Mouse (Mus musculus) spleen, adult 18-20 months (tissue): ENCODE data around the gene Phf1.
"Not testable (repeated sequence)": the region's sequence is repeated elsewhere in the genome, so short reads cannot be mapped to it uniquely, and the experiment has no call there.

Experiments used
- DNase-seq, 2 experiments: peaks; one replicate each; pipeline ENCODE4 v3.0.0; 2022; ENCODE audit warnings: mixed read lengths in 2 of 2

The Phf1 gene

DNA sequence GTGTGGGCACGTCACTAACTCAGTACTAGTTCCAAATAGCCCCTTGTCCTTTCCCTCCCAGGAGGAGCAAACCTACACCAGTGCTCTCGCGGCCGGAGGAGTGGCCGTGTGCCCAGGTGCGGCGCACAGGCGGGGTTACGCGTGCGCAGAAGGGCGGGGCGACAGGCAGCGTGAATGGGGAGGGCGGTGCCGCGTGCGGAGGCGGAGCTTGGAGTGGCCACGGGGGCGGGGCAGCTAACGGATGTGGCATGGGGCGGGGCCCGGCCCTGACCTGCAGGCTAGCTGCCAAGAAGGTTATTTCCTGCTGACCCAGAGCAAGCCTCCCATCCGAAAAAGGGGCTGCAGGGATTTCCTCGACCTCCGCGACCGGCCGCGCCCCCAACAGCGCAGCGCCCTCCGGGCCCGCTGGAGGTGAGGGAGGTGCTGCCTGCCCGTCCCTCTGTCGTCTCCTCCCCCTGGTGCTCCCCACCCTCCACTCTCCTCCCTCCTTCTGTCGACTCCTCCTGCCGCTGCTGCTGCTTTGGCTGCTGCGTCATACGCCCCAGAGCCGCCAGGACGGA, at the start of gene Phf1:
Gene Phf1 (plus strand): TSS at position 214 of the 560 bp plus-strand sequence.
- DNase-seq = peak; percentile 98 to 100

GRCm38 (mm10) chr17:26883585-26883984, 49.3 kb upstream of the Phf1 start:
- no peak for DNase-seq

DNA sequence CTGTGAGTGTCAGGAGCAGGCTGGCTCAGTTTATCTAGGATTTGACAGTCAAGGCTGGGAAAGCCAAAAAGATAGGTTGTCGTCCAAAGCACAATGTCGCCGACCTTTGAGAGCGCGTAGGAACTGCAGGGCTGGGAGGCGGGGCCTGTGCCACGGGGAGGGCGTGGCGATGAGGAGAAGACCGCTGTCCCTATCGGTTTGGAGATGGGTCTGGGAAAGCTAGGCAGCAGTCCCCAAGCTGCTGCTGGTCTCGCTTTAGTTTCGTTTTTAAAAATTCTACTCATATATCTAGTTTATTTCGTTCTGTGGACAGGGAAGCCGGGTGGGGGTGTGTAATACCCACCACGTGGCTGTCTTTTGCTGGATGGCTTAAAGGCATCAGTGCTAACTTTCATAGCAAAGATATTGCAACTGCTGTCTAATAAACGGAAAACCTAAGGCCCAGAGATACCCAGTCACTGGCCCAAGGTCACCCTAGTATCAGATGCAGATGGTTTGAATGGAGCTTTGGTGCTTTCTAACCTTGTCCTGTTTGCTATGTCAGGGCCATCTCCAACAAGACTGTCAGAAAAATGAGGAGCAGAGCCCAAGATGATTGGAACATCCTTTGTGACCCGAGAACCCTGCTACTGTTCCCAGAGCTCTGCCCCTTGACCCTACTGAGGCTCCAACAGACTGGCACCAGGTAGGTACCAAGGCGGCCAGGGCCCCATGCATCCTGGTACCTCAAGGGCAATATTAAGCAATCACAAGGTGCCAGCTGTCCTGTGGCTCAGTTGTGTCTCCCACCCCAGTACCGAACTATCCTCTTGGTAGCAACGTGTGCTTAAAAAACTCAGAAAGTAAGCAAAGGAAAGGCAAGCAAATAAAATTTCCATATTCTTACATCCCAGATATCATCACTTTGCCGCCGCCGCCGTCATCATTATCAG, 47.6 kb upstream of the Phf1 start:
- peak; percentile 68 to 86 for DNase-seq

DNA sequence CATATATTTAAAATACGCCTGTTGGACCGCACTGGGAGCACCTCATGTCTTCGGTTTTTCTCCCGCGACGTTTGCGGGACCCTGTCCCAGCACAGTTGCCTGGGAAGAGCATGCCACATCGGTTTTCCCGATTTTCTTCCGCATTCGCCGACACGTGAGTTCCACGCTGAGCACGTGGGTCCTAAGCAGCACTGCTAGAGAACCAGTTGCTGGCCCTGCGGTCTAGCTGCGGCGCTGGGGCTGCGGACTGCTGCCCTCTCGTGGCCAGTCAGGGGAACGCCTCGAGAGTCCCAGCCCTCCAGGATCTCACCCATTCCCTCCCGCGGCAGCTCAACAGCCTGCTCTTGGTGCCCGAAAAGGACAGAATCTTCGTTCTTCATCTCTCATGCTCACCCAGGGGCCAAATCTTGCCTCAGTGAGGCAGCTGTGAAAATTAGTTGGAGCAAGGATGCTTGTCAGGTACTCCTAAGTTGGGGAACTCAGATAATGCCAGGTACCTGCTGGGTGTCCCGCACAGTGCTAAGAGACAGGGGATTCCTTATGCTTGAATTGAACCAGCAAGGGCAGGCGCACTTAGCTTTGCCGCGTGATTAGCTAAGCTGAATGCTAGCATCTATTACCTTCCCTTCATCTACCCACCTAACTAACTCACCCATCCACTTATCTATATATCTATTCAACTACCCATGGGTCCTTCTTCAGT, 46.7 kb upstream of the Phf1 start:
- DNase-seq = peak; percentile 67 to 80

GRCm38 (mm10) chr17:26887926-26888325, 44.9 kb upstream of the Phf1 start:
- no peak for DNase-seq

DNA sequence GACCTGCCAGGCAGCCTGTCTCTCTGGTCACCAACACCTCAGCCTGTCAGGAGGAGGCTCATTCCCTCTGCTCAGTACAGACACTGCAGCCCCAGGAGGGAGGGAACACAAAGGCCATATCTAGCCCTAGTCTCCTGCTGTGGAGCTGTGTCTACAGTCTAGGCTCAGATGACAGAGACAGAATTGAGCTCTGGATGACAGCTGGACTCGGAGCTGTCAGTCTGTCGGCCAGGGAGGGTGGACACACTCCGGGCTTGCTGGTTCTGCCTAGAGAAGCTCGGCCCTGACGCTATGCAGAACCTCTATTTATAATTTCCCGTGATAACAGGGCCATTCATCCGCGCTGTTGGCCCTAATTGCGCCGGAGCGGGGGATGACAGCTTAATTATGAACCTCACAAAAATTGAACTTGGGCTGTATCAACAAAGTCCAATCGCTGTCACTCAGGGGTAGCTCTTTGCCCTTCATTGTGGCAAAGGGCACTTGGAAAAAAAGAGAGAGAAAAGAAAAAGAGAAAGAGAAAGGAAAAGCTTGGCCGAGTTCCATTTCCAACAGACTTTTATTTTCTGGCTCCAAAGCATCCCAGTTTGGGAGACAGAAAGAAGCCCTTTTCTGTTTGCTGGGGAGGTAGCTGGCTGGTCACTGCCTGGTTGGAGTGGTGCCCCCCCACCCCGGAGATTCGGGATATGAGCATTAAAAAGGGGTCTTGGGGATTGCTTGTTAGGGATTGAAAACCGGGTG, 40.0 kb upstream of the Phf1 start:
- no peak for DNase-seq

DNA sequence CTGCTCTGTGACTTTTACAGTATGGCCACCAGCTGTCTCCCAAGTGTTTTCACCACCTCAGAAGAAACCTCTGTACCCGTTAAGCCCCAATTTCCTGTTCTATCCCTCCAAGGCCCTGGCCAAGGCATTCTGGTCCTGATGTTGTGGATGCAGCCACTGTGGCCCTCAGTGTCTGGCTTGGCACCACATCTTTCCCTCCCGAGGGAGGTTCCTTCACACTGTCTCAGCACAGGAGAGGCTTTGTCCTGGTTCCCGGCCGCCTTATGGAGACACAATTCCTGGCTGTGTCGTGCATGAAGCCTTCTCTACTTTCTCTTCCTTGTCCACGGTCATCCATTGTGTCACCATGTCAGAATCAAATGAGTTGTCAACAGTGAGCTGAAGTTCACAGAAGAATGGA, 39.4 kb upstream of the Phf1 start:
- no peak for DNase-seq

- no peak for DNase-seq
These were observed 38.5 kb upstream of the Phf1 start for GRCm38 (mm10) chr17:26894342-26894741.

- peak; percentile 40 to 71 for DNase-seq
These were observed 37.3 kb upstream of the Phf1 start for GRCm38 (mm10) chr17:26895578-26895977.

GRCm38 (mm10) chr17:26900916-26901315, 31.9 kb upstream of the Phf1 start:
- no peak for DNase-seq

DNA sequence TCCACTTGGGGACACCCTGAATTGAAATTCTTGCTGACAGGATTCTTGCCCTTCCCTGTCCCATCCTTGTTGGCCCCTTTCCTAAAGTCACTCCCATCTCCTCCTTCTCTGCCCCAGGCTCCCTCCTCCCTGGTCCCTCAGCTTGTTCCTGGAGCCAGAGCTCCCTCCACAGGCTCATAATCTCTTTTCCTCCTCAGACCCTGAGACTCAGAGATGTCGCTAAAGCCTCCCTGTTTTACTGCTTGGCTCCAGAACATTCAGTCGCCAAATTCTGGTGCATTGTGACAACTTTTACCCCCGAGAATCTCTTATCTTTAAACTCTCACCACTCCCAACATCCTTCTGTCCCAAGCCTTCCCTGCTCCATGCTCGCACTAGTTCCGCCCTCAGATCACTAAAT, 28.5 kb upstream of the Phf1 start:
- DNase-seq = no peak

DNA sequence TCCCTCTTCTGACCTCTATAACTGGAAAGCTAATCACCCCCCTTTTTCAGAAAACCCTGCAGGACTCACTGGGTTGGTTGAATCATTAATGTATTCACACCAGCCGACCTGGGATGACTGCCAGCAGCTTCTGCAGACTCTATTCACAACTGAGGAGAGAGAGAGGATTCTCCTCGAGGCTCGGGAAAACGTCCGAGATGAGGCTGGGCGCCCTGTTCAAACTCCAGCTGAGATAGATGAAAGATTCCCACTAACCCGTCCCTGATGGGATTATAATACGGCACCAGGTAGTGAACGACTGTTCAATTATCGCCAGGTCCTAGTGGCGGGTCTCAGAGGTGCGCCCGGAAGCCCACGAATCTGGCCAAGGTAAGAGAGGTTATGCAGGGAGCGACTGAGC, 25.3 kb upstream of the Phf1 start:
- DNase-seq = not testable (repeated sequence)

DNA sequence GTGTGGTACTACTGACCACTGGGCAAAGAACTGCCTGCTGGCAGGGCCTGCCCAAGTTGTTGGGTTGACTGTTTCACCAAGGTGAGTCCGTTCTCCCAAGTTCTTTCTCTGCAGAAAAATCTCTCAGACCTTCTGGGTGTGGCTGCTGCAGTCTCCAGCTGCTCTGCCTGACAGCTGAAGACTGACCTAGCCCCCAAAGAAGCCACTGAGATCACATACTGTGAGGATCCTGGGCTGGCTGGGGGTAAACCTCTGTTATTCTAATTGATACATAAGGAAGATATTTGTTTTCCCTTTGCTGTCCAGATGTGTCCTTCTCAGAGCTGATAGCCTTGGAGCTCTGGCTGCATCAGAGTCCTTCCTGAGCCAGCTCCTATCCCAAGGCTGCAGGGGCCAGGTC, 17.6 kb upstream of the Phf1 start:
- no peak for DNase-seq

- peak; percentile 97 for DNase-seq
These were observed 16.0 kb upstream of the Phf1 start, which contains the start of gene Kifc5b for GRCm38 (mm10) chr17:26916711-26917482. TSS of gene Kifc5b (plus strand) at chr17:26917091.

DNA sequence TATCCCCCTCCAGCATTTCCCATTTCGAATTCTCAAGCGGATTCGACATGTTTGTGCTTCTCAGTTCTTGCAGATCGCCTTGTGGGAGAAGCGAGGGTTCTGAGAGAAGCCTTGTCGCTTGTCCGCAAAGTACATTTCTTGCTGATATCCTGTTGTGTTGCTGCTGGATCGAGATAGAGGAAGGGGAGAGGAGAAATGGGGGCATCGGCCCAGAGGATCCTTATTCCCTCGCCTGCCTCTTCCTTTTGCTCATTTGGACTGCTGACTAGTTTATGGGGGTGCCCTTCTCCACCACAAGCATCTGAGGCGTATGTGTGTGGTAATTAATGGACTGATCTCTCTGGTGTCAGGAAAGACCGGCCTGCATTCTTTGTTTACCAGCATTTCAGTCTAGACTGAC, 15.3 kb upstream of the Phf1 start:
- DNase-seq = not testable (repeated sequence)

DNA sequence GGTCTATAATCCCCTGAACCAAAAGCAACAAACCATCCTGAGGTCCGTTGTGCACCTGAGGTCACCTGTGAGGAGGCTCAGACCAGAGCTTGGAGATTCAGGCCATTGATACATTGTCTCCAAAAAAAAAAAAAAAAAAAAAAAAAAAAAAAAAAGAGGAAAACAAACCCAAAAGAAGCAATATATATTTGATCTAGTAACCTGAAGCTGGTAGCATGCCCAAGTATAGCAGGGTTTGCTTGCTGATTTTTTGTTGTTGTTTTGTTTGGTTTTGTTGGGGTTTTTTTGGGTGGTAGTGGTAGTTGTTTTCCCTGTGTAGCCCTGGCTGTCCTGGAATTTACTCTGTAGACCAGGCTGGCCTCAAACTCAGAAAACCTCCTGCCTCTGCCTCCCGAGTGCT, 14.5 kb upstream of the Phf1 start:
- no peak for DNase-seq

GRCm38 (mm10) chr17:26919516-26919915, 13.3 kb upstream of the Phf1 start:
- DNase-seq = not testable (repeated sequence)

DNA sequence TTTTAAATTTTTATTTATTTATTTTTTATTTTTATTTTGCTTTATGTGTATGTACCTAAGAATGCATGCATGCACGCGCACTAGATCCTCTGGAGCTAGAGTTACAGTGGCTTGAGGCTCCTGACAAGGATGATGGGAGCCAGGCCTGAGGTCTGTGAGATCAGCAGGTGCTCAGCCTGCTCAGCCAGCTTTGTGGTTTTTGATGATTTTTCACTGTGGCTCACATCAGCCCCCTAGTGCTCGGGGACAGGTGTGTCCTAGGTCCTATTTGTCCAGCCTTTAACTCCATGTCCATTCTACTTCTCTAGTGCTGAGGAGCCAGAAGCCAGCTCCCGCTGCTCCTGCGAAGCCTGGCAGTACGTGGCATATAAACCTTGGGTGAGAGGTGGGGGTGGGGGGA, 10.5 kb upstream of the Phf1 start:
- DNase-seq = not testable (repeated sequence)

DNA sequence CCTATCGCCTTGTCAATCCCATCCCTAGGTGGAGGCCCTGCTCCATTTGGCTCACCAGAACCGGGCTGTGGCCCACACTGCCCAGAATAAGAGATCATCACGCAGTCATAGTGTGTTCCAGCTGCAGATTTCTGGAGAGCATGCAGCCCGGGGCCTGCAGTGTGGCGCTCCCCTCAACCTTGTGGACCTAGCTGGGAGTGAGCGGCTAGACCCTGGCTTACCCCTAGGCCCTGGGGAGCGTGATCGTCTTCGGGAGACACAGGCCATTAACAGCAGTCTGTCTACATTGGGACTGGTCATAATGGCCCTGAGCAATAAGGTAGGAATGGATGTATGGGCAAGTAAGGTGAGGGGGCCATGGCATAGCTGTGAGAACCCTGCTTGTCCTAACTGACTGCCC, 7.4 kb upstream of the Phf1 start:
- DNase-seq = not testable (repeated sequence)

DNA sequence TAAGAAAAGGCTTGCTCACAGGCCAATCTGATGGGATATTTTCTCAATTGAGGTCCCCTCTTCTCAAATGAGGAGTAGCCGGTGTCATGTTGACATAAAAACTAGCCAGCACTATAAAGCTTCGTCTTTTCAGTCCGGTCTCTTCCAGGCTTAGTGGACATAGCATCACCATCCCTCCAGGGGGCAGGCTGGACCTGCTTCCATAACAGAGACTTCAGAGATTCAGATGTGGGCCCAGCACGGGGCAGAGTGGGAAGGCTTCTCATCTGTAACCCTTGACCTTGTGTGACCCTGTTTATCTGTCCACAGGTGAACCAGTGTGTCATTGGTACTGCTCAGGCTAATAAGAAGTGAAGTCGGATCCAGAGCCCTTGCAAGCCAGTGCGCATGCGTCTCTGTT, 1.1 kb upstream of the Phf1 start:
- DNase-seq = peak in 1 of 2 experiments; percentile 52

GRCm38 (mm10) chr17:26933419-26933818, 567 bp downstream of the Phf1 start:
- no peak for DNase-seq
